Mouse (Mus musculus) hindbrain, embryonic 16.5 days (tissue): Measurements from ENCODE around the gene Ube2o. TPM values are rescaled to one million over a fixed set of nuclear protein-coding genes. Genes with fewer than 3 reads are reported as not detected.

Experiments used
- ATAC-seq: fragments of 200-750 bp; cut with Nextera tagmentation; 2 replicates; pipeline ENCODE4 v1.8.0; 2017; ENCODE audit warnings: moderate TSS enrichment, moderate library complexity
- H3K27ac ChIP-seq: fragments of 300-500 bp; sonication (generic); 2 replicates; pipeline ENCODE4 v1.5.1; 2014; ENCODE audit warnings: low read depth, mild to moderate bottlenecking, control low read depth, low read length, moderate library complexity
- H3K27me3 ChIP-seq: fragments of 300-500 bp; sonication (generic); replicated peaks from 2 replicates; pipeline ENCODE4 v1.6.1; 2014; ENCODE audit warnings: low read length; ENCODE audit not compliant: control insufficient read depth, insufficient read depth
- H3K36me3 ChIP-seq: fragments of 300-500 bp; sonication (generic); 2 replicates; pipeline ENCODE4 v1.6.1; 2014; ENCODE audit warnings: mild to moderate bottlenecking, low read length, moderate library complexity, mixed read lengths; ENCODE audit not compliant: control insufficient read depth, insufficient read depth
- H3K4me1 ChIP-seq: fragments of 300-500 bp; sonication (generic); 2 replicates; pipeline ENCODE4 v1.6.1; 2014; ENCODE audit warnings: low read depth, low read length; ENCODE audit not compliant: control insufficient read depth, insufficient read depth
- H3K4me2 ChIP-seq: fragments of 300-500 bp; sonication (generic); 2 replicates; pipeline ENCODE4 v1.6.1; 2014; ENCODE audit warnings: mild to moderate bottlenecking, low read length, control low read depth, moderate library complexity
- H3K4me3 ChIP-seq: fragments of 300-500 bp; sonication (generic); 2 replicates; pipeline ENCODE4 v1.5.1; 2014; ENCODE audit warnings: mild to moderate bottlenecking, low read length, control low read depth, moderate library complexity
- H3K9ac ChIP-seq: fragments of 300-500 bp; sonication (generic); 2 replicates; pipeline ENCODE4 v1.6.1; 2014; ENCODE audit warnings: low read depth, mild to moderate bottlenecking, control low read depth, low read length, moderate library complexity
- H3K9me3 ChIP-seq: fragments of 300-500 bp; sonication (generic); 2 replicates; pipeline ENCODE4 v1.6.1; 2014; ENCODE audit warnings: mild to moderate bottlenecking, low read length, moderate library complexity; ENCODE audit not compliant: control insufficient read depth
- WGBS: fragments of 180-500 bp; shearing (Covaris S2); extraction: QIAGEN DNeasy Blood & Tissue Kit; methylation state at CpG from one replicate; pipeline ENCODE4 v1.1.7; 2014; 5-methylcytosine and 5-hydroxymethylcytosine counted together
- polyA plus RNA-seq: library from polyadenylated mRNA; unstranded; fragments of >200 nt; fragmentation: Nextera tagmentation; extraction: Ambion mirVana; gene quantifications from 2 replicates; pipeline ENCODE4 v1.2.1, GENCODE M21; 2015

Gene Ube2o
- polyA plus RNA-seq, 1 experiment from 2014 or later = 16.4 TPM

GRCm38 (mm10) chr11:116513531-116514038 is 67.7 kb downstream of the Ube2o start:
- Histone ChIP-seq H3K4me3 (no peak overlapping the region), H3K4me1 (peaks cover 4% of the 10 kb centered on the region; the same call in 1 of the 2 replicates), H3K9me3 (no peaks in the 10 kb centered on the region), H3K27me3 (no peaks in the 10 kb centered on the region), H3K9ac (no peak overlapping the region), H3K36me3 (no peaks in the 10 kb centered on the region), H3K27ac (no peak overlapping the region), H3K4me2 (no peak overlapping the region)
- ATAC-seq = no peak
- WGBS = 85% methylated on average over 4 of the region's 4 CpGs

- Histone ChIP-seq H3K9me3 (no peaks in the 10 kb centered on the region), H3K4me3 (no peak overlapping the region), H3K27me3 (no peaks in the 10 kb centered on the region), H3K9ac (no peak overlapping the region), H3K27ac (no peak overlapping the region), H3K4me2 (no peak overlapping the region), H3K4me1 (peaks cover 4% of the 10 kb centered on the region; the same call in 1 of the 2 replicates), H3K36me3 (no peaks in the 10 kb centered on the region)
- ATAC-seq = no peak
- 79% methylated on average over 6 of the region's 6 CpGs for WGBS
Observed at GRCm38 (mm10) chr11:116512987-116513386, 68.3 kb downstream of the Ube2o start.

GRCm38 (mm10) chr11:116512154-116512553 is 69.1 kb downstream of the Ube2o start:
- no peak overlapping the region for H3K9ac ChIP-seq
- no peaks in the 10 kb centered on the region for H3K9me3 ChIP-seq
- WGBS = 93% methylated on average over 7 of the region's 7 CpGs
- no peaks in the 10 kb centered on the region for H3K27me3 ChIP-seq
- no peak overlapping the region for H3K27ac ChIP-seq
- no peak overlapping the region for H3K4me3 ChIP-seq
- peaks cover 4% of the 10 kb centered on the region; the same call in 1 of the 2 replicates for H3K4me1 ChIP-seq
- H3K4me2 ChIP-seq = no peak overlapping the region
- no peaks in the 10 kb centered on the region for H3K36me3 ChIP-seq
- no peak for ATAC-seq

- no peak overlapping the region for H3K9ac ChIP-seq
- no peak overlapping the region for H3K27ac ChIP-seq
- no peak overlapping the region for H3K4me3 ChIP-seq
- peaks cover 4% of the 10 kb centered on the region; the same call in 1 of the 2 replicates for H3K4me1 ChIP-seq
- no peak for ATAC-seq
- H3K9me3 ChIP-seq = no peaks in the 10 kb centered on the region
- no peaks in the 10 kb centered on the region for H3K27me3 ChIP-seq
- H3K36me3 ChIP-seq = no peaks in the 10 kb centered on the region
- 78% methylated on average over 7 of the region's 7 CpGs for WGBS
- H3K4me2 ChIP-seq = no peak overlapping the region
Observed at GRCm38 (mm10) chr11:116511301-116511868, 69.9 kb downstream of the Ube2o start.

GRCm38 (mm10) chr11:116508689-116509088 is 72.6 kb downstream of the Ube2o start:
- no peak overlapping the region for H3K4me3 ChIP-seq
- no peak overlapping the region for H3K4me2 ChIP-seq
- no peaks in the 10 kb centered on the region for H3K9me3 ChIP-seq
- 63% methylated on average over 2 of the region's 2 CpGs for WGBS
- ATAC-seq = no peak
- H3K27ac ChIP-seq = no peak overlapping the region
- H3K4me1 ChIP-seq = no peaks in the 10 kb centered on the region
- H3K9ac ChIP-seq = no peak overlapping the region
- no peaks in the 10 kb centered on the region for H3K36me3 ChIP-seq
- H3K27me3 ChIP-seq = no peaks in the 10 kb centered on the region

- H3K36me3 ChIP-seq = no peaks in the 10 kb centered on the region
- no peak for ATAC-seq
- H3K9me3 ChIP-seq = no peaks in the 10 kb centered on the region
- 80% methylated on average over 17 of the region's 17 CpGs for WGBS
- no peak overlapping the region for H3K27ac ChIP-seq
- no peaks in the 10 kb centered on the region for H3K27me3 ChIP-seq
- H3K4me2 ChIP-seq = no peak overlapping the region
- H3K4me1 ChIP-seq = peaks cover under 1% of the 10 kb centered on the region; the same call in 1 of the 2 replicates
- H3K9ac ChIP-seq = no peak overlapping the region
- no peak overlapping the region for H3K4me3 ChIP-seq
Observed at GRCm38 (mm10) chr11:116506151-116506875, 74.9 kb downstream of the Ube2o start.

- H3K9ac ChIP-seq = no peak overlapping the region
- H3K36me3 ChIP-seq = no peaks in the 10 kb centered on the region
- no peak overlapping the region for H3K4me2 ChIP-seq
- 75% methylated on average over 5 of the region's 5 CpGs for WGBS
- H3K4me3 ChIP-seq = no peak overlapping the region
- H3K9me3 ChIP-seq = no peaks in the 10 kb centered on the region
- H3K27me3 ChIP-seq = no peaks in the 10 kb centered on the region
- H3K4me1 ChIP-seq = peaks cover 4% of the 10 kb centered on the region
- no peak for ATAC-seq
- H3K27ac ChIP-seq = no peak overlapping the region
Observed at GRCm38 (mm10) chr11:116505573-116505972, 75.7 kb downstream of the Ube2o start.

GRCm38 (mm10) chr11:116504516-116504915 is 76.7 kb downstream of the Ube2o start:
- WGBS = 83% methylated on average over 17 of the region's 17 CpGs
- Histone ChIP-seq H3K9ac (no peak overlapping the region), H3K27me3 (no peaks in the 10 kb centered on the region), H3K27ac (no peak overlapping the region), H3K4me2 (no peak overlapping the region), H3K9me3 (no peaks in the 10 kb centered on the region), H3K4me3 (no peak overlapping the region), H3K36me3 (no peaks in the 10 kb centered on the region), H3K4me1 (peaks cover 4% of the 10 kb centered on the region)
- no peak for ATAC-seq

- Histone ChIP-seq H3K4me2 (no peak overlapping the region), H3K4me3 (no peak overlapping the region), H3K9ac (no peak overlapping the region), H3K9me3 (no peaks in the 10 kb centered on the region), H3K27ac (0 out of 2 replicates have a peak overlapping the region, but pooled peaks have one; percentile 16), H3K36me3 (no peaks in the 10 kb centered on the region), H3K27me3 (no peaks in the 10 kb centered on the region), H3K4me1 (peaks cover 4% of the 10 kb centered on the region)
- no peak; the same call in 1 of the 2 replicates for ATAC-seq
- WGBS = 21% methylated on average over 7 of the region's 7 CpGs
Observed at GRCm38 (mm10) chr11:116501005-116501746, 80.1 kb downstream of the Ube2o start.
